Mouse (Mus musculus) E14TG2a.4 (cell line): ENCODE data around the gene Csmd2.

Experiments
- CTCF ChIP-seq: conservative IDR thresholded peaks from 2 replicates; pipeline ENCODE4 v1.5.1; 2014; ENCODE audit warnings: low read length
- POU5F1 ChIP-seq: IDR thresholded peaks from 2 replicates; pipeline ENCODE4 v1.6.1; 2014; ENCODE audit warnings: low read length, borderline replicate concordance

DNA sequence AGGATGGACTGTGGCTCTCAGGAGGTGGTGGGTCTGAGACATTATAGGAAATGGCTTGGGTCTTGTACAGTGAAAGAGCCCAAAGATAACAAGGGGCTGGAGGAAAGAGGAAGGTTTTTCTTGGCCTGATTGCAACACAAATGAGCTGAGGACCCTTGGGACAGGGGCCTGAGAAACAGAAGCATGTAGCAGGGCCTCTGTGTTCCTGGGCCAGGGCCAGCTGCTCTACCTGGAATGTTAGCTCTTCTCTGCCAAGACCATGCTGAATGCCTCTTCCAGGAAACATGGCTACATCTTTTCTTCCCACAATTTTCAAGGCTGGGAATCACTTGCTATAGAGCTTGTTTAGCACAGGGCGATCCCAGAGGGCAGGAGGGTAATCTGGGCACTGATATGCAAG is 197.1 kb downstream of the Csmd2 start:
- TF ChIP-seq CTCF (no peak), POU5F1 (no peak)
